Mouse (Mus musculus) G1E (cell line): Measurements from ENCODE around the gene Tex50. TPM values are rescaled to one million over a fixed set of nuclear protein-coding genes. Genes with fewer than 3 reads are reported as not detected.

Experiments
- ATAC-seq: 2 replicates; pipeline ENCODE4 v1.8.0; 2016; ENCODE audit warnings: mild to moderate bottlenecking; ENCODE audit not compliant: insufficient number of reproducible peaks, poor library complexity, low FRiP score, severe bottlenecking; ENCODE audit errors: extremely low read depth
- DNase-seq: peaks from one replicate; pipeline ENCODE4 v3.0.0; 2012; ENCODE audit warnings: low spot score
- H3K27me3 ChIP-seq: 2 replicates; pipeline ENCODE4 v1.6.1; 2012; ENCODE audit warnings: mild to moderate bottlenecking, low read length, inconsistent platforms; ENCODE audit not compliant: insufficient read depth
- H3K36me3 ChIP-seq: replicated peaks from 2 replicates; pipeline ENCODE3; 2012; ENCODE audit warnings: mild to moderate bottlenecking, inconsistent platforms
- H3K4me1 ChIP-seq: 2 replicates; pipeline ENCODE4 v1.6.1; 2012; ENCODE audit warnings: low read depth, low read length, inconsistent platforms, mixed read lengths; ENCODE audit not compliant: insufficient read depth
- H3K4me3 ChIP-seq: 2 replicates; pipeline ENCODE4 v1.5.1; 2012; ENCODE audit warnings: low read depth, mild to moderate bottlenecking, inconsistent platforms, low read length, moderate library complexity, mixed read lengths
- H3K9me3 ChIP-seq: replicated peaks from 2 replicates; pipeline ENCODE4 v1.6.1; 2012; ENCODE audit warnings: inconsistent platforms
- CTCF ChIP-seq: IDR thresholded peaks from 2 replicates; pipeline ENCODE4 v1.5.1; 2012; ENCODE audit warnings: low read depth, low read length, inconsistent platforms, mixed read lengths
- GATA1 ChIP-seq: IDR thresholded peaks from 2 replicates; pipeline ENCODE4 v1.6.1; 2012; ENCODE audit warnings: borderline replicate concordance, low read length, inconsistent platforms, mixed read lengths
- GATA2 ChIP-seq: IDR thresholded peaks from 2 replicates; pipeline ENCODE4 v1.6.1; 2012; ENCODE audit warnings: low read depth, low read length, inconsistent platforms, borderline replicate concordance
- POLR2AphosphoS5 ChIP-seq: IDR thresholded peaks from 2 replicates; pipeline ENCODE4 v1.6.1; 2012; ENCODE audit warnings: low read depth, low read length, inconsistent platforms; ENCODE audit not compliant: insufficient replicate concordance
- TAL1 ChIP-seq: conservative IDR thresholded peaks from 2 replicates; pipeline ENCODE4 v1.6.1; 2012; ENCODE audit warnings: low read depth, low read length, inconsistent platforms, mixed read lengths
- polyA plus RNA-seq: library from polyadenylated mRNA; stranded (reverse); fragments of >175 nt; gene quantifications from 2 replicates; pipeline ENCODE4 v1.2.3, GENCODE M21; 2012
- total RNA-seq, 2 experiments: library from RNA; stranded (forward) in 1 of 2; stranded (reverse) in 1 of 2; fragments of 200-1000 nt in 1 of 2; fragments of >200 nt in 1 of 2; fragmentation: Nextera tagmentation in 1 of 2; gene quantifications; 2 replicates each; pipeline ENCODE4 v1.2.3; 2014 to 2017

Gene Tex50
- total and polyA plus RNA-seq, 3 experiments, result not detected

DNA sequence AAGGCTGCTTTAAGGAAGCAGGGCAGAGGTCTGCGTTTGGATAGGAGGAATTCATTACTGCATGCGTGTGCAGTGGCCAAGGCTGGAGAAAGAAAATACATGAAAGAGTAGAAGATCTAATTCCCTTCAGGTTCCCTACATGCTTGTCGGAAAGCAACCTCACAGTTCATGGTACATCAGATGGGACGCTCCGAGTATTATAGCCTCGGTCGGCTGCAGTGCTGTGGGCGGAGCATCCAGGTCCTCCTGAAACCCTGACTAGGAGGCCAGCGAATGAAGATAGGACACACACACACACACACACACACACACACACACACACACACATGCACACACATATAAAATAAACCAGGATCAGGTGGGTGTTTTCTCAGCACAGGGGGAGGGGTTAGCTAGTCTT lies 24.6 kb upstream of the Tex50 start:
- no peak for DNase-seq
- TF ChIP-seq TAL1 (no peak), GATA2 (no peak), CTCF (no peak), GATA1 (no peak), POLR2AphosphoS5 (no peak)
- Histone ChIP-seq H3K9me3 (no peaks in the 10 kb centered on the region), H3K4me3 (no peak overlapping the region), H3K36me3 (no peaks in the 10 kb centered on the region), H3K4me1 (peaks cover 8% of the 10 kb centered on the region; the same call in 1 of the 2 replicates), H3K27me3 (peaks cover 23% of the 10 kb centered on the region)
- ATAC-seq, result no peak

DNA sequence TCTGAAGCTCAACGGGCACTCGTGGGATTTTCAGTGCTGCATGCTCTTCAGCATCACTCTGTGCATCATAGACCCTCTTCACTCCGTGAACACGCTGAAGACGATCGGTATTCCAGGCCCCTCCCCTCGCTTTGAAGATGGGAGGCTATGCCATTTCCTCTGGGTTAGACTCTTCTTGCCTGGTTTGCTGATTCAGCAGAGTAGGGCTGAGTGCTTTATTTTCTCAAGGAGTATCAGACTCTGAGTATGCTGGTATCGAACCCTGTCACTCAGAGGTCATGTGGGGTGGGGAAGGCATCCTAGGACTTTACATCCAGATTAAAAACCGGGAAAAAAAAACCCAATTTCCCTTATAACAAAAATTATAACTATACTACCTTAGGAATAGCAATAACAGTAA lies 23.3 kb upstream of the Tex50 start:
- H3K4me3 ChIP-seq, result no peak overlapping the region
- no peaks in the 10 kb centered on the region for H3K9me3 ChIP-seq
- DNase-seq (no peak), ATAC-seq (no peak)
- H3K36me3 ChIP-seq, result no peaks in the 10 kb centered on the region
- H3K27me3 ChIP-seq, result peaks cover 19% of the 10 kb centered on the region
- TF ChIP-seq GATA2 (no peak), POLR2AphosphoS5 (no peak), TAL1 (no peak), CTCF (no peak), GATA1 (no peak)
- H3K4me1 ChIP-seq, result peaks cover 8% of the 10 kb centered on the region; the same call in 1 of the 2 replicates

DNA sequence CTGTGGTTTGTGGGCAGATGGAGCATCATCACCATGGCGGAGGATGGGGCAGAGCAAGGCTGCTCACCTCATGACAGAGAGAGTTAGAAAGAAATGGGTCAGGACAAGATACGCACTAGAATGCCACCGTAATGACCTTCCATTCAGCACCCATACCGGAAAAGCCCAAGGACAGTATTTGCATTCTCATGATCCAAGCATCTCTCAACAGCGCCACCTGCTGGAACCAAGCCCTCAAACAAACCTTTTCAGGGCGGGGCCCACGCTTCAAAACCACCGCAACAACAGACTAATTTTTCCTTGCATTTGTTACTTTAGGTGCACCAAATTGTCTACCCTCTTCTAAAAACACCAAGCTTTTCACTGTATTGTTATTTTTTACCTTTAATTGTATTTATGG lies 21.6 kb upstream of the Tex50 start:
- Histone ChIP-seq H3K4me3 (no peak overlapping the region), H3K4me1 (peaks cover 8% of the 10 kb centered on the region; the same call in 1 of the 2 replicates), H3K27me3 (peaks cover 19% of the 10 kb centered on the region), H3K36me3 (no peaks in the 10 kb centered on the region), H3K9me3 (no peaks in the 10 kb centered on the region)
- TF ChIP-seq TAL1 (no peak), CTCF (peak; percentile 67)
- peak; percentile 21 for DNase-seq
- no peak for ATAC-seq

DNA sequence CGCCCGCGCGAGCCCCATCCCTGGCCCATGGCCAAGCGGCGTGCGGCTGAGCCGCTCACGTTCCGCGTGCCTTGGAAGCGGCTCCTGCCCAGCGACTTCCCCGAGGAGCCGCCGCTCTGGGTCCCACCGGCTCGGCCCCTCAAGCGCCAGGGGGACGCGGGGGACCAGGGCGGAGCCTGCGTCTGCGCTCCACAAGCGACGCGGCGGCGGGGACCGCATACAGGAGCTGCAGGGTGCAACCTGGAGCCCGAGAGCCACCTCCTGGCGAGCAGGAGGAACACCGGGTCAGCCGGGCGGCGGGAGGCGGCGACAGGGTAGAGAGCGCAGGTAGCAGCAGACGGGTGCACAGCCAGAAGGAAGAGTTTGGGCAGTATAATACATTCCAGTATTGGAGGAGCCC lies 11.5 kb upstream of the Tex50 start:
- Histone ChIP-seq H3K9me3 (no peaks in the 10 kb centered on the region; the same call in 1 of the 2 replicates), H3K4me3 (peak overlapping the region; percentile 20; the same call in 1 of the 2 replicates), H3K36me3 (no peaks in the 10 kb centered on the region), H3K4me1 (peaks cover 4% of the 10 kb centered on the region; the same call in 1 of the 2 replicates), H3K27me3 (peaks cover 48% of the 10 kb centered on the region)
- no peak for TF ChIP-seq GATA1
- ATAC-seq (no peak), DNase-seq (no peak)

DNA sequence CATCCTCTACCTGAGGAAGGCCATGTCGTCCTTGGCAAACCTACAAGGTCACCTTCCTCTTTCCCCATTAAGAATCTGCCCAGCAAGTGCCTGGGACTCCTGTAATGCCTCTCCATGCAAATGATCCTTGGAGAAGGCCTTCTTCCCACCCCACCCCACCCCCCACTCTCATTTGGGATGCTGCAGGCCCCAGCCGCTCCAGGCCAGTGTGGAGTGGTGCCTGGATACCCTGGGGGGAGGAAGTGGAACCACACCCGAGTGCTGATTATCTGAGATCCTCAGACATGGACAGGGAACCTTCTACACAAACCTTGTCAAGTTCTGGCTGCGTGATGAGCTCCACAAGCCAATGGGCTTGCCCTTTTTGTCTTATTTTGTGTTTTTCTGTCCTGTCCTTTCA lies 1.2 kb upstream of the Tex50 start:
- Histone ChIP-seq H3K27me3 (peaks cover 14% of the 10 kb centered on the region), H3K4me1 (peaks cover 7% of the 10 kb centered on the region), H3K9me3 (0 out of 2 replicates have a peak, but pooled peaks cover 3% of the 10 kb centered on the region), H3K4me3 (no peak overlapping the region), H3K36me3 (no peaks in the 10 kb centered on the region)
- TF ChIP-seq CTCF (no peak), GATA2 (no peak), TAL1 (no peak), GATA1 (no peak), POLR2AphosphoS5 (no peak)
- no peak for DNase-seq
- no peak for ATAC-seq

DNA sequence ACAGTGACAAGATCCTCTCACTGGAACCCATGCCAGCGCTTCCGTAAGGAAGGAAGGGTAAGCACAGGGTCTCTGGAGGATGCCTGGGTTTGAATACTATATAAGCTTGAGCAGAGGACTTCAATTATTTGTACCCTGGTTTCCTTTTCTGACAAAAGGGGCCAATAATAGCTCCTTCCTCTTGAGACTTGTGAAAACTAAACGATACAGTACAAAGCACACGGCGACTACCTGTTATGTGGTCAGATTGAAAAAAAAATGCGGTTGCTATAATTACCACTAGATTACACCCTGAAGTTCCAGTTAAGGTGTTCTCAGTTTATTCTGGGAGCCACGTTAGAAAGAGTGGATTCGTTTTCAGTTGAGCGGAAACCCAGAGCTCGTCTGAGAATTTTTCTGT lies 2.6 kb downstream of the Tex50 start:
- H3K36me3 ChIP-seq, result no peaks in the 10 kb centered on the region
- TF ChIP-seq POLR2AphosphoS5 (no peak), GATA2 (no peak), CTCF (no peak), TAL1 (no peak), GATA1 (no peak)
- ATAC-seq, result no peak
- H3K9me3 ChIP-seq, result no peaks in the 10 kb centered on the region
- H3K4me1 ChIP-seq, result peaks cover 10% of the 10 kb centered on the region
- H3K4me3 ChIP-seq, result no peak overlapping the region
- DNase-seq, result no peak
- H3K27me3 ChIP-seq, result peaks cover 14% of the 10 kb centered on the region

DNA sequence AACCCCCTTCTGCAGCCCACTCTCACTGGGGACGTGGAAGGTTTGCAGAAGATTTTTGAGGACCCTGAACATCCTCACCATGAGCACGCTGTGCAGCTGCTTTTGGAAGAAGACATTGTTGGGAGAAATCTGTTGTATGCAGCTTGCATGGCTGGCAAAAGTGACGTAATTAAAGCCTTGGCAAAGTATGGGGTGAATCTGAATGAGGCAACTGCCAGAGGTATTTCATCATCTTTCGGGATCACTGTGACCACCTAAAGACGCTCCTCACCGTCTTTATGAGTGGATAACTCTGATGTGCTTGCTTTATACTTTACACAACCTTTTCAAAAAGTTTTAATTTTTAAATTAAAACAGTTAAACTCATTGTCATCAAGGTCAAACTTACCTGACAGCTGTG lies 8.0 kb downstream of the Tex50 start:
- no peaks in the 10 kb centered on the region for H3K36me3 ChIP-seq
- peaks cover 3% of the 10 kb centered on the region; the same call in 1 of the 2 replicates for H3K27me3 ChIP-seq
- no peak for ATAC-seq
- no peak overlapping the region for H3K4me3 ChIP-seq
- TF ChIP-seq GATA2 (no peak), GATA1 (no peak), POLR2AphosphoS5 (no peak), CTCF (no peak)
- no peak for DNase-seq
- H3K9me3 ChIP-seq, result no peaks in the 10 kb centered on the region
- peaks cover 6% of the 10 kb centered on the region for H3K4me1 ChIP-seq
